Mouse (Mus musculus): ENCODE measurements around the gene Zbtb18. TPM values are rescaled to one million over a fixed set of nuclear protein-coding genes. Genes with fewer than 3 reads are reported as not detected.

The Zbtb18 gene
- polyA plus RNA-seq, 1 experiment from 2014 or later, result 2.4 TPM

DNA sequence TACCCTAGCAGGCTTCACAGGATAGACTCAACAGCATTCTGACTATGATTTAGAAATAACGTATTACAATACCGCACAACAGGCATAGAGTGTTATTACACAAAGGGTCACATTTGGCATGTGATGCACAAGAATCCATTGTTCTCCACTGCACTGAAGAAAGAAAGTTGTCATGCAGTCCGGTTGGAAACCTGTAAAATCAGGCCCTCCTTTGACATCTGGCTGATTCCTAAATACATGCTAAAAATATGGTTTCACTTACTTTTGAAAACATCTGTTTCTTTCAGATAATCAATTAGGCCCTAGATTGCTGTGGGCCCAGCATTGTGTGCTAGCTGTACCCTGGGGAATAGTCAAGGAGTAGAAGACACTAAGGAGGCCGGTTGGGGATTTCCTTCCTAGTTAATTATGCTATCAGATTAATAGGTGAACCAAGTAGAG lies 9.9 kb downstream of the Zbtb18 start:
- no peak overlapping the region for H3K9ac ChIP-seq (ENCODE audit: low read depth, low read length)
- H3K27ac ChIP-seq (ENCODE audit: low read depth, low read length), result no peak overlapping the region
- peaks cover 9% of the 10 kb centered on the region for H3K36me3 ChIP-seq (ENCODE audit: control insufficient read depth, insufficient read depth, low read length)
- H3K9me3 ChIP-seq (ENCODE audit: control insufficient read depth, low read length), result no peaks in the 10 kb centered on the region
- no peak overlapping the region for H3K4me2 ChIP-seq
- DNase-seq (ENCODE audit: low spot score), result no peak
- ATAC-seq (replicated peaks; ENCODE audit: low FRiP score), result no peak
- no peaks in the 10 kb centered on the region for H3K27me3 ChIP-seq (replicated peaks; ENCODE audit: control insufficient read depth, insufficient read depth, low read length)
- no peak overlapping the region for H3K4me3 ChIP-seq (ENCODE audit: low read depth, low read length)
- WGBS, result 74% methylated on average over 4 of the region's 4 CpGs
- H3K4me1 ChIP-seq (replicated peaks; ENCODE audit: control insufficient read depth, insufficient read depth, low read length), result no peaks in the 10 kb centered on the region

DNA sequence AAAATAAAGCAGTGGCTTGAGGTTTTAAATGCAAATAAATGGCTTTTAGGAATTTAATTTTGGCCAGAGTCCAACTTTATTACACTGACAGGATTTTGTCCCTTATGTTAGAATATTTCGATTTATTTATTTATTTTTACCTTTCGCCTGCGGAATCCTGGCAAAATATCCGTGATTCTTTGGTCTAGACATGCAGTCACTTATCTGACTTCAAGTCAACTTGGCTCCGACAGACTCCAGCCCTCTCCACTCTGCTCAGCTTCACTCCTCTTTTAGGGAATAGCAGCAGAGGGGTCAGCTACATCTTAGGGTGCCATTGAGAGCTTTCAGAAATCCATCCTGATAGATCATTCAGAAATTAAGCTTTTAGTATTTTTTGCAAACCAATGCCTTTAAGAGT lies 10.8 kb downstream of the Zbtb18 start:
- DNase-seq (ENCODE audit: low spot score), result no peak
- H3K4me1 ChIP-seq (replicated peaks; ENCODE audit: control insufficient read depth, insufficient read depth, low read length), result no peaks in the 10 kb centered on the region
- 75% methylated on average over 5 of the region's 5 CpGs for WGBS
- H3K9me3 ChIP-seq (ENCODE audit: control insufficient read depth, low read length), result no peaks in the 10 kb centered on the region
- no peak overlapping the region for H3K27ac ChIP-seq (ENCODE audit: low read depth, low read length)
- no peak overlapping the region for H3K9ac ChIP-seq (ENCODE audit: low read depth, low read length)
- no peak overlapping the region for H3K4me2 ChIP-seq
- no peak overlapping the region for H3K4me3 ChIP-seq (ENCODE audit: low read depth, low read length)
- no peak for ATAC-seq (replicated peaks; ENCODE audit: low FRiP score)
- H3K36me3 ChIP-seq (ENCODE audit: control insufficient read depth, insufficient read depth, low read length), result peaks cover 3% of the 10 kb centered on the region
- H3K27me3 ChIP-seq (replicated peaks; ENCODE audit: control insufficient read depth, insufficient read depth, low read length), result no peaks in the 10 kb centered on the region

DNA sequence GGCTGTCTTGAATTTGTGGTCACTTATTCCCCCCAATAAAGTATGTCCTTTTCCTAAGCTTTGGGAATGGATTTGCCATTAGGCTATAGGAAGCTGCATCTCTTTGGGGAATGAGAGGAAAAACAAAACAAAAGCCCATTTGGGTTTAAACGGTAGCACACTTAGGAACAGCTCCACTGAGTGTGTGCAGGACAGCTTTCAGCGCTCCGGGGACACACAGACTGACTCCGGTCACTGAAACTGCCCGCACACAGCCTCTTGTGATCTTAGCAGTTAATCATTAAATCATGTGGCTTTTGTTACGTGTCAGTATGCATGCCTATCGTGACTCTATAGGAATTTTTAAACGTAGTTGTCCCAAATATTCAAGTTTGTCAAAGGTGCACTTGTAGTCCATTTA lies 11.7 kb downstream of the Zbtb18 start:
- Histone ChIP-seq H3K4me1 (replicated peaks; ENCODE audit: control insufficient read depth, insufficient read depth, low read length) (no peaks in the 10 kb centered on the region), H3K9me3 (ENCODE audit: control insufficient read depth, low read length) (no peaks in the 10 kb centered on the region), H3K27ac (ENCODE audit: low read depth, low read length) (no peak overlapping the region), H3K36me3 (ENCODE audit: control insufficient read depth, insufficient read depth, low read length) (no peaks in the 10 kb centered on the region), H3K4me2 (no peak overlapping the region), H3K4me3 (ENCODE audit: low read depth, low read length) (no peak overlapping the region), H3K27me3 (replicated peaks; ENCODE audit: control insufficient read depth, insufficient read depth, low read length) (no peaks in the 10 kb centered on the region), H3K9ac (ENCODE audit: low read depth, low read length) (no peak overlapping the region)
- DNase-seq (ENCODE audit: low spot score) (no peak), ATAC-seq (replicated peaks; ENCODE audit: low FRiP score) (peak; percentile 60; the same call in 1 of the 2 replicates)
- 69% methylated on average over 8 of the region's 8 CpGs for WGBS

DNA sequence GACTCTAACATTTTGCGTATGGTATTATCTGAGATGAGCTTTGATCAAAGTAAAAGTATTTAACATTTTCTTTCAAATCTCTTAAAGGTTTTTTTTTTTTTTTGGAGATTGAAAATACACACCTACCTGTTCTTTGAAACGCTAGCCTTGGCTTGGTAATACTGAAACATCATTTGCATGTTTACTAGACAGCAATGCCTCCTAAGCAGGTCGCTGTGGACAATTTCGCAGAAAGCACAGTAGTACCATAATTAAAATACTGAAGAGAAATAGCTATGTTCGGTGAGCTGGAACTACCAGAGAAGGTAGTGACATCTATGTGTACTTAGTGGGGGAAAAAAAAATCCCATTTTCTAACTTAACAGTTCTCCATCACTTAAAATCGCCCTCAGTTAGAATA lies 12.3 kb downstream of the Zbtb18 start:
- H3K27me3 ChIP-seq (replicated peaks; ENCODE audit: control insufficient read depth, insufficient read depth, low read length), result no peaks in the 10 kb centered on the region
- no peak overlapping the region for H3K9ac ChIP-seq (ENCODE audit: low read depth, low read length)
- H3K27ac ChIP-seq (ENCODE audit: low read depth, low read length), result no peak overlapping the region
- no peak for DNase-seq (ENCODE audit: low spot score)
- no peak overlapping the region for H3K4me3 ChIP-seq (ENCODE audit: low read depth, low read length)
- H3K4me2 ChIP-seq, result no peak overlapping the region
- ATAC-seq (replicated peaks; ENCODE audit: low FRiP score), result no peak
- H3K9me3 ChIP-seq (ENCODE audit: control insufficient read depth, low read length), result no peaks in the 10 kb centered on the region
- no peaks in the 10 kb centered on the region for H3K4me1 ChIP-seq (replicated peaks; ENCODE audit: control insufficient read depth, insufficient read depth, low read length)
- 84% methylated on average over 6 of the region's 6 CpGs for WGBS
- H3K36me3 ChIP-seq (ENCODE audit: control insufficient read depth, insufficient read depth, low read length), result no peaks in the 10 kb centered on the region

DNA sequence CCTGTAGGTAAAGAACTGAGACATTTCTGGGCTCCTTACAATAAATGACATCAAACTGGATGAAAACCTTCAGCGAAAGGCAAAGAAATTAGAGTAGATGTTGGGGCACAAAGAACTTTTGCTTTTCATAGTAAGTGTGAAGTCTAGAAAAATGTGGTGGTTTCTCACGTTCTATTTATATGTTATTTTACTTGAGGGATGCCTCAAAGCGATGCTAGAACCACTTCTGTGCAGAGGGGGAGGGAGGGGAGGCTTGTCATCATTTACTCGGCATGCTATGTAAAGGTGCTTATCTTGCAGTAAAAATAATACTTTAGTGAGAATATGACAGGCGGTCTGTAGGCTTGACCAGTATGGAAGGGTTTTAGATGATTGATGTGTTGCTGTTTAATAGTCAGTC lies 13.3 kb downstream of the Zbtb18 start:
- H3K36me3 ChIP-seq (ENCODE audit: control insufficient read depth, insufficient read depth, low read length), result no peaks in the 10 kb centered on the region

DNA sequence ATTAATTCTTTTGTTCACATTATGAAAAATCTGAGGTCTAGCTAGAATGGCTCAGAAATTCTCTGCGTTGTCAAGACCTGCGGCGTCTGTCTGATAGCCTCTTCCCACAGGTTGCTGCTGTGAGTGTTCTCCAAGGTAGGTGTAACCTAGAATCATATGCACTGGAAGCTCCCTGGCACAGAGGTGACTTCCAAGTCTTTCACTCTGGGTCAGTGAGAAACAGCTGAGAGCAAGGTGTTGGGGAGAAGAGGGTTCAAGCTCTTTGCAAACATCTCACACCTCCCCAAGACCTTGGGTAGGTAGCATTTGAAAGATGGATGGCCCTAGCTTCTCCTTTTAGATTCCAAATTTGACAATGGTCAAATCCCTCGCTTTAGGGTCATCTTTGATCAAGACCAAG lies 14.1 kb downstream of the Zbtb18 start:
- no peak for DNase-seq (ENCODE audit: low spot score)
- no peaks in the 10 kb centered on the region for H3K4me1 ChIP-seq (replicated peaks; ENCODE audit: control insufficient read depth, insufficient read depth, low read length)
- H3K9me3 ChIP-seq (ENCODE audit: control insufficient read depth, low read length), result no peaks in the 10 kb centered on the region
- no peak overlapping the region for H3K4me3 ChIP-seq (ENCODE audit: low read depth, low read length)
- no peaks in the 10 kb centered on the region for H3K36me3 ChIP-seq (ENCODE audit: control insufficient read depth, insufficient read depth, low read length)
- H3K4me2 ChIP-seq, result no peak overlapping the region
- H3K27ac ChIP-seq (ENCODE audit: low read depth, low read length), result no peak overlapping the region
- H3K27me3 ChIP-seq (replicated peaks; ENCODE audit: control insufficient read depth, insufficient read depth, low read length), result no peaks in the 10 kb centered on the region
- no peak for ATAC-seq (replicated peaks; ENCODE audit: low FRiP score)
- 76% methylated on average over 4 of the region's 4 CpGs for WGBS
- no peak overlapping the region for H3K9ac ChIP-seq (ENCODE audit: low read depth, low read length)

More for the DNA sequence above, 13.3 kb downstream of the Zbtb18 start:
- DNase-seq (ENCODE audit: low spot score) (no peak), ATAC-seq (replicated peaks; ENCODE audit: low FRiP score) (no peak)
- Histone ChIP-seq H3K27me3 (replicated peaks; ENCODE audit: control insufficient read depth, insufficient read depth, low read length) (no peaks in the 10 kb centered on the region), H3K4me2 (no peak overlapping the region), H3K9me3 (ENCODE audit: control insufficient read depth, low read length) (no peaks in the 10 kb centered on the region), H3K27ac (ENCODE audit: low read depth, low read length) (no peak overlapping the region), H3K9ac (ENCODE audit: low read depth, low read length) (no peak overlapping the region), H3K4me3 (ENCODE audit: low read depth, low read length) (no peak overlapping the region), H3K4me1 (replicated peaks; ENCODE audit: control insufficient read depth, insufficient read depth, low read length) (no peaks in the 10 kb centered on the region)
- WGBS, result 77% methylated on average over 5 of the region's 5 CpGs

DNA sequence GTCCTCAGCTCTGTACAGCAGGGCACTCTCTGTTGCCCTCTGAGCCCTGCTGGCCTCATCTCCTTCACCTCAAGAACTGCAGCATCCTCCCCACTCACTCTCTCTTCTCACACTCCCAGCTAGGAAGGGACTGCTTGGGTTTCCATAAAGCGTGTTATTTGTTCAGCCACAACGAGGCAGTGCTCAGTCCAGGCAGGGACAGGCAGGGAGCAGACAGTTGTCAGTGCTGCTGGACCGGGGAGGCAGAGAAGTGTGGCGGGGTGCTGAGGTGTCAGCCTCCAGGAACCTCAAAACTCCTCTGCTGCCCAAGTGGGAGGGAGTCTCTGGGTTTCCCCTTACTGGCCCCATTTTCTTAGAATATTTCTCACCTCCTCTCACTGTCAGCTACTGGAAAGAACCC lies 14.6 kb downstream of the Zbtb18 start:
- Histone ChIP-seq H3K36me3 (ENCODE audit: control insufficient read depth, insufficient read depth, low read length) (no peaks in the 10 kb centered on the region), H3K9me3 (ENCODE audit: control insufficient read depth, low read length) (no peaks in the 10 kb centered on the region), H3K4me3 (ENCODE audit: low read depth, low read length) (no peak overlapping the region), H3K9ac (ENCODE audit: low read depth, low read length) (no peak overlapping the region), H3K27me3 (replicated peaks; ENCODE audit: control insufficient read depth, insufficient read depth, low read length) (no peaks in the 10 kb centered on the region), H3K4me1 (replicated peaks; ENCODE audit: control insufficient read depth, insufficient read depth, low read length) (no peaks in the 10 kb centered on the region), H3K4me2 (no peak overlapping the region), H3K27ac (ENCODE audit: low read depth, low read length) (no peak overlapping the region)
- 48% methylated on average over 4 of the region's 4 CpGs for WGBS
- ATAC-seq (replicated peaks; ENCODE audit: low FRiP score) (no peak), DNase-seq (ENCODE audit: low spot score) (no peak)

DNA sequence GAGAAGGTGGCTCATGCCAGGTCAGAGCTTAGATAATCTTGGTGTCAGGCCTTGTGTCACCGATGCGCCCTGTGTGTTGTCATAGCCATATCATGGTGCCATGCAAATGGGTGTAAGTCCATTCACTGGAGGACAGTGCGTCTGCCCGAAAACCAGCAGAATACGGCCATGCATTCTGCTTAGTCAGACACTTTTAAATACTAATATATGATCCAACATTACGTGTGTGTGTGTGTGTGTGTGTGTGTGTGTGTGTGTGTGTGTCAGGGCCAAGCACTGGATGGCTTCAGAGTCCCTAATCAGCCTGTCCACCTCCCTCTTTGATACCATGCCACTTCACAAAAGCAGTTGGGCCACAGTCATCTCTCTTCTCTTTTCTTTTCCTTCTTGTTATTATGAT lies 15.8 kb downstream of the Zbtb18 start:
- H3K9ac ChIP-seq (ENCODE audit: low read depth, low read length), result no peak overlapping the region
- H3K4me1 ChIP-seq (replicated peaks; ENCODE audit: control insufficient read depth, insufficient read depth, low read length), result no peaks in the 10 kb centered on the region
- ATAC-seq (replicated peaks; ENCODE audit: low FRiP score) (no peak), DNase-seq (ENCODE audit: low spot score) (no peak)
- H3K4me3 ChIP-seq (ENCODE audit: low read depth, low read length), result no peak overlapping the region
- WGBS, result 82% methylated on average over 6 of the region's 6 CpGs
- no peaks in the 10 kb centered on the region for H3K9me3 ChIP-seq (ENCODE audit: control insufficient read depth, low read length)
- H3K4me2 ChIP-seq, result no peak overlapping the region
- H3K36me3 ChIP-seq (ENCODE audit: control insufficient read depth, insufficient read depth, low read length), result no peaks in the 10 kb centered on the region
- H3K27me3 ChIP-seq (replicated peaks; ENCODE audit: control insufficient read depth, insufficient read depth, low read length), result no peaks in the 10 kb centered on the region
- H3K27ac ChIP-seq (ENCODE audit: low read depth, low read length), result no peak overlapping the region

DNA sequence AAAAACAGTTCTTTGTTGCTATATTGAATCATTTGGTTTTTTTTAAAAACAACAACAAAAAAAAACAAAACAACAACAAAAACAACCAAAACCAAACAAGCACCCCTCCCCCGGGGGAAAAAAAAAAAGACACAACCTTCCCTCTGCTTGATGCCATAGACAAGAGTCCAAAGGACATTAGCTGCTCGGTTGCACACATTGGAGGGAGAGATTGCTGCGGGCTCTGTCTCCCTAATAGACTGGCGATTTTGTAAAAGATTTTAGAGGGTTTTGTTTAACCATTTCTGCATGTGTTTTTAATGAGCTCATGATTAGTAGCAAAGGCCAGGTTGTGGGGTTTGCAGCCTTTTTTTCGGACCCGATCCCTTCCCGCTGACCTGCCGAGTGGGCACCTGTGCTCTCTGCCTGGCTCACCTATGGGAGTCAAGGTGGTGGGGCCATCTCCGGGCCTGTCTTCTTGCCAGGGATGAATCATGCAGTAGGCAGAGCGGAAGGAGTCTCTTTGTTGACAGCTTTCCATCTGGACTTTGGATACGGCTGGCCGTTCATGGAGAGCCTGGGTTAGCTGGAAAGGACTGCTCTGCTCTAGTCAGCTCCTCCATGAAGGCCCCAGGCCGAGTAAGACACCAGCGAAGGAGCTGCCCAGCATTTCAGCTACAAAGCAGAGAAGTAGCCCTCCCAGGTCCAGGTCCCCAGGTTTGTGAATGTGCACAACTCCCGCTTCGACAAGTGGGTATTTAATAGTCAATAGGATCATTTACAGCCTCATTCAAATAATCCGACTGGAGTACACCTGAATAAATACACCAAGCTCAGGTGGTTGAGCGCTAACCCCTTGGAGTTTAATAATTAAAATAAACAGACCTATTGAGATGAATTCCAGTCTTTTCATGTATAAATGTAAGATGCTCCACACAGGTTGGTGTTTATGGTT lies 16.6 kb downstream of the Zbtb18 start:
- Histone ChIP-seq H3K36me3 (ENCODE audit: control insufficient read depth, insufficient read depth, low read length) (no peaks in the 10 kb centered on the region), H3K4me1 (replicated peaks; ENCODE audit: control insufficient read depth, insufficient read depth, low read length) (no peaks in the 10 kb centered on the region), H3K27ac (ENCODE audit: low read depth, low read length) (no peak overlapping the region), H3K9ac (ENCODE audit: low read depth, low read length) (no peak overlapping the region), H3K4me3 (ENCODE audit: low read depth, low read length) (no peak overlapping the region), H3K9me3 (ENCODE audit: control insufficient read depth, low read length) (no peaks in the 10 kb centered on the region), H3K27me3 (replicated peaks; ENCODE audit: control insufficient read depth, insufficient read depth, low read length) (no peaks in the 10 kb centered on the region), H3K4me2 (no peak overlapping the region)
- ATAC-seq (replicated peaks; ENCODE audit: low FRiP score) (peak; percentile 37; the same call in 1 of the 2 replicates), DNase-seq (ENCODE audit: low spot score) (no peak)
- WGBS, result 82% methylated on average over 18 of the region's 18 CpGs
